Mouse (Mus musculus) naive thymus-derived CD4-positive, alpha-beta T cell, adult 2 months (primary cell): ENCODE data around the gene Tmem183a.

Experiments used
- DNase-seq: peaks from one replicate; pipeline ENCODE4 v3.0.0-alpha.2; 2011; ENCODE audit warnings: low read depth

The Tmem183a gene

GRCm38 (mm10) chr1:134318261-134318660 is 43.5 kb downstream of the Tmem183a start:
- DNase-seq, result no peak

- DNase-seq, result no peak
Observed at GRCm38 (mm10) chr1:134316361-134316760, 45.4 kb downstream of the Tmem183a start.

- DNase-seq, result no peak
Observed at GRCm38 (mm10) chr1:134315181-134315580, 46.6 kb downstream of the Tmem183a start.

- no peak for DNase-seq
Observed at GRCm38 (mm10) chr1:134311760-134312159, 50.0 kb downstream of the Tmem183a start.

GRCm38 (mm10) chr1:134310729-134311128 is 51.0 kb downstream of the Tmem183a start:
- DNase-seq, result no peak

- no peak for DNase-seq
Observed at GRCm38 (mm10) chr1:134310291-134310690, 51.5 kb downstream of the Tmem183a start.

- no peak for DNase-seq
Observed at GRCm38 (mm10) chr1:134307409-134307808, 54.4 kb downstream of the Tmem183a start.

- no peak for DNase-seq
Observed at GRCm38 (mm10) chr1:134304940-134305339, 56.8 kb downstream of the Tmem183a start.

- no peak for DNase-seq
Observed at GRCm38 (mm10) chr1:134302568-134303238, 59.1 kb downstream of the Tmem183a start.

- DNase-seq, result no peak
Observed at GRCm38 (mm10) chr1:134298636-134299411, 63.0 kb downstream of the Tmem183a start.

- no peak for DNase-seq
Observed at GRCm38 (mm10) chr1:134297265-134297664, 64.5 kb downstream of the Tmem183a start.
